Mouse (Mus musculus): ENCODE measurements around the gene Tll2. TPM values are rescaled to one million over a fixed set of nuclear protein-coding genes. Genes with fewer than 3 reads are reported as not detected.

Tll2 gene
- polyA plus RNA-seq, 1 experiment, result not detected

GRCm38 (mm10) chr19:41087901-41088300 lies 118.7 kb downstream of the Tll2 start:
- no peak overlapping the region for H3K27ac ChIP-seq (replicated peaks; ENCODE audit: low read depth, low read length)
- no peaks in the 10 kb centered on the region for H3K4me1 ChIP-seq (ENCODE audit: control insufficient read depth, insufficient read depth, insufficient read length, low read length)
- no peak overlapping the region for H3K4me3 ChIP-seq (ENCODE audit: insufficient read depth, low read depth, low read length)

- H3K4me1 ChIP-seq (ENCODE audit: control insufficient read depth, insufficient read depth, insufficient read length, low read length), result no peaks in the 10 kb centered on the region
- H3K27ac ChIP-seq (replicated peaks; ENCODE audit: low read depth, low read length), result no peak overlapping the region
- H3K4me3 ChIP-seq (ENCODE audit: insufficient read depth, low read depth, low read length), result no peak overlapping the region
These were observed 119.9 kb downstream of the Tll2 start for GRCm38 (mm10) chr19:41086700-41087099.

GRCm38 (mm10) chr19:41086289-41086688 lies 120.3 kb downstream of the Tll2 start:
- H3K4me3 ChIP-seq (ENCODE audit: insufficient read depth, low read depth, low read length), result no peak overlapping the region
- no peak overlapping the region for H3K27ac ChIP-seq (replicated peaks; ENCODE audit: low read depth, low read length)
- no peaks in the 10 kb centered on the region for H3K4me1 ChIP-seq (ENCODE audit: control insufficient read depth, insufficient read depth, insufficient read length, low read length)

GRCm38 (mm10) chr19:41083646-41084045 lies 123.0 kb downstream of the Tll2 start:
- Histone ChIP-seq H3K4me3 (ENCODE audit: insufficient read depth, low read depth, low read length) (no peak overlapping the region), H3K4me1 (ENCODE audit: control insufficient read depth, insufficient read depth, insufficient read length, low read length) (no peaks in the 10 kb centered on the region), H3K27ac (replicated peaks; ENCODE audit: low read depth, low read length) (no peak overlapping the region)

GRCm38 (mm10) chr19:41081589-41081988 lies 125.0 kb downstream of the Tll2 start:
- no peak overlapping the region for H3K27ac ChIP-seq (replicated peaks; ENCODE audit: low read depth, low read length)
- H3K4me1 ChIP-seq (ENCODE audit: control insufficient read depth, insufficient read depth, insufficient read length, low read length), result no peaks in the 10 kb centered on the region
- H3K4me3 ChIP-seq (ENCODE audit: insufficient read depth, low read depth, low read length), result no peak overlapping the region

GRCm38 (mm10) chr19:41076906-41077305 lies 129.7 kb downstream of the Tll2 start, which contains the start of gene Opalin:
Opalin (minus strand) TSS chr19:41077113.
- no peak within 1 kb of the TSS for H3K27ac ChIP-seq (replicated peaks; ENCODE audit: low read depth, low read length)
- no peak within 1 kb of the TSS for H3K4me3 ChIP-seq (ENCODE audit: insufficient read depth, low read depth, low read length)
- no peaks in the 10 kb centered on the region for H3K4me1 ChIP-seq (ENCODE audit: control insufficient read depth, insufficient read depth, insufficient read length, low read length)

- no peak overlapping the region for H3K27ac ChIP-seq (replicated peaks; ENCODE audit: low read depth, low read length)
- no peak overlapping the region for H3K4me3 ChIP-seq (ENCODE audit: insufficient read depth, low read depth, low read length)
- no peaks in the 10 kb centered on the region for H3K4me1 ChIP-seq (ENCODE audit: control insufficient read depth, insufficient read depth, insufficient read length, low read length)
These were observed 132.7 kb downstream of the Tll2 start for GRCm38 (mm10) chr19:41073746-41074455.

GRCm38 (mm10) chr19:41071500-41071899 lies 135.1 kb downstream of the Tll2 start:
- Histone ChIP-seq H3K4me3 (ENCODE audit: insufficient read depth, low read depth, low read length) (no peak overlapping the region), H3K4me1 (ENCODE audit: control insufficient read depth, insufficient read depth, insufficient read length, low read length) (no peaks in the 10 kb centered on the region), H3K27ac (replicated peaks; ENCODE audit: low read depth, low read length) (no peak overlapping the region)

GRCm38 (mm10) chr19:41054702-41055101 lies 151.9 kb downstream of the Tll2 start:
- Histone ChIP-seq H3K27ac (replicated peaks; ENCODE audit: low read depth, low read length) (no peak overlapping the region), H3K4me3 (ENCODE audit: insufficient read depth, low read depth, low read length) (no peak overlapping the region), H3K4me1 (ENCODE audit: control insufficient read depth, insufficient read depth, insufficient read length, low read length) (no peaks in the 10 kb centered on the region)

GRCm38 (mm10) chr19:41053530-41053929 lies 153.1 kb downstream of the Tll2 start:
- Histone ChIP-seq H3K4me1 (ENCODE audit: control insufficient read depth, insufficient read depth, insufficient read length, low read length) (no peaks in the 10 kb centered on the region), H3K27ac (replicated peaks; ENCODE audit: low read depth, low read length) (no peak overlapping the region), H3K4me3 (ENCODE audit: insufficient read depth, low read depth, low read length) (no peak overlapping the region)

- Histone ChIP-seq H3K4me1 (ENCODE audit: control insufficient read depth, insufficient read depth, insufficient read length, low read length) (no peaks in the 10 kb centered on the region), H3K27ac (replicated peaks; ENCODE audit: low read depth, low read length) (no peak overlapping the region), H3K4me3 (ENCODE audit: insufficient read depth, low read depth, low read length) (no peak overlapping the region)
These were observed 154.4 kb downstream of the Tll2 start for GRCm38 (mm10) chr19:41052247-41052646.

GRCm38 (mm10) chr19:41051714-41052113 lies 154.9 kb downstream of the Tll2 start:
- Histone ChIP-seq H3K4me1 (ENCODE audit: control insufficient read depth, insufficient read depth, insufficient read length, low read length) (no peaks in the 10 kb centered on the region), H3K27ac (replicated peaks; ENCODE audit: low read depth, low read length) (no peak overlapping the region), H3K4me3 (ENCODE audit: insufficient read depth, low read depth, low read length) (no peak overlapping the region)

GRCm38 (mm10) chr19:41048187-41048559 lies 158.5 kb downstream of the Tll2 start:
- Histone ChIP-seq H3K27ac (replicated peaks; ENCODE audit: low read depth, low read length) (no peak overlapping the region), H3K4me1 (ENCODE audit: control insufficient read depth, insufficient read depth, insufficient read length, low read length) (no peaks in the 10 kb centered on the region), H3K4me3 (ENCODE audit: insufficient read depth, low read depth, low read length) (no peak overlapping the region)

- Histone ChIP-seq H3K27ac (replicated peaks; ENCODE audit: low read depth, low read length) (no peak overlapping the region), H3K4me3 (ENCODE audit: insufficient read depth, low read depth, low read length) (no peak overlapping the region), H3K4me1 (ENCODE audit: control insufficient read depth, insufficient read depth, insufficient read length, low read length) (no peaks in the 10 kb centered on the region)
These were observed 159.0 kb downstream of the Tll2 start for GRCm38 (mm10) chr19:41047437-41048186.

- H3K4me1 ChIP-seq (ENCODE audit: control insufficient read depth, insufficient read depth, insufficient read length, low read length), result no peaks in the 10 kb centered on the region
- H3K4me3 ChIP-seq (ENCODE audit: insufficient read depth, low read depth, low read length), result no peak overlapping the region
- no peak overlapping the region for H3K27ac ChIP-seq (replicated peaks; ENCODE audit: low read depth, low read length)
These were observed 161.4 kb downstream of the Tll2 start for GRCm38 (mm10) chr19:41045091-41045770.

All from brown adipose tissue, adult 24 weeks (tissue).